Mouse (Mus musculus) brain, embryonic 14.5 days (tissue): ENCODE results near the gene Crtap.

Experiments
- CTCF ChIP-seq: fragments of 200-500 bp; IDR thresholded peaks from 2 replicates; pipeline ENCODE4 v1.5.1; 2012; ENCODE audit warnings: inconsistent platforms, mild to moderate bottlenecking, moderate library complexity, borderline replicate concordance; ENCODE audit not compliant: insufficient read depth, insufficient read length; ENCODE audit errors: extremely low read depth
- POLR2A ChIP-seq: fragments of 200-500 bp; IDR thresholded peaks from 2 replicates; pipeline ENCODE4 v1.6.1; 2012; ENCODE audit warnings: mild to moderate bottlenecking, inconsistent platforms, borderline replicate concordance; ENCODE audit not compliant: poor library complexity, insufficient read depth, insufficient read length, severe bottlenecking; ENCODE audit errors: extremely low read depth

DNA sequence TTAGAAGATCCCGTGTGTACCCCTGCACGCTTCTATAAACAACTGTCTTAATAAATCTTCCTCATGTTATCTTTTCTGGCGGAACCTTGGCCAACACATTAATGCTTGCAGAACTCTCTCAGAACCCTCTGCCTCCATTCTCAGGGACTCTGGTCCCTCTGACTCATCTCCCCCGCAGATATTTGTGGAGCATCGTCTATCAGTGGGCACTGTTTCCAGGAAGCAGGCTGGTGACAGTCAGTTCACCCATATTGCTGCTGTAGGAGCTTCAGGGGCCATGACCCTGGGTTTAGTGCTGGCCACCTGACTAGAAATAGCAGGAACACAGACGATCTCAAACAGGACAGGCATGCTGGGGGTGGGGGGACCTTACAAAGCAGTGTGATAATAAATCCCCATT lies 3.4 kb downstream of the Crtap start:
- no peak for TF ChIP-seq CTCF
- TF ChIP-seq POLR2A, result no peak
